Mouse (Mus musculus) C2C12 (cell line): ENCODE measurements around the gene Gm42372.

ENCODE experiments used
- CEBPB ChIP-seq: IDR thresholded peaks from one replicate; pipeline ENCODE4 v1.6.1; 2011; ENCODE audit warnings: low read depth, mild to moderate bottlenecking, control low read depth, moderate library complexity
- CTCF ChIP-seq: IDR thresholded peaks from one replicate; pipeline ENCODE4 v1.5.1; 2011; ENCODE audit not compliant: control insufficient read depth, insufficient read depth, insufficient read length
- MAX ChIP-seq: IDR thresholded peaks from one replicate; pipeline ENCODE4 v1.6.1; 2011; ENCODE audit warnings: mild to moderate bottlenecking, control low read depth
- MYOD1 ChIP-seq: IDR thresholded peaks from one replicate; pipeline ENCODE4 v1.6.1; 2011; ENCODE audit warnings: low read depth; ENCODE audit not compliant: control insufficient read depth, insufficient read length
- MYOG ChIP-seq: IDR thresholded peaks from one replicate; pipeline ENCODE4 v1.6.1; 2011; ENCODE audit not compliant: control insufficient read depth, insufficient read length; ENCODE audit errors: extremely low read depth
- USF1 ChIP-seq: IDR thresholded peaks from one replicate; pipeline ENCODE4 v1.6.1; 2011; ENCODE audit warnings: low read depth, mild to moderate bottlenecking, control low read depth, moderate library complexity

DNA sequence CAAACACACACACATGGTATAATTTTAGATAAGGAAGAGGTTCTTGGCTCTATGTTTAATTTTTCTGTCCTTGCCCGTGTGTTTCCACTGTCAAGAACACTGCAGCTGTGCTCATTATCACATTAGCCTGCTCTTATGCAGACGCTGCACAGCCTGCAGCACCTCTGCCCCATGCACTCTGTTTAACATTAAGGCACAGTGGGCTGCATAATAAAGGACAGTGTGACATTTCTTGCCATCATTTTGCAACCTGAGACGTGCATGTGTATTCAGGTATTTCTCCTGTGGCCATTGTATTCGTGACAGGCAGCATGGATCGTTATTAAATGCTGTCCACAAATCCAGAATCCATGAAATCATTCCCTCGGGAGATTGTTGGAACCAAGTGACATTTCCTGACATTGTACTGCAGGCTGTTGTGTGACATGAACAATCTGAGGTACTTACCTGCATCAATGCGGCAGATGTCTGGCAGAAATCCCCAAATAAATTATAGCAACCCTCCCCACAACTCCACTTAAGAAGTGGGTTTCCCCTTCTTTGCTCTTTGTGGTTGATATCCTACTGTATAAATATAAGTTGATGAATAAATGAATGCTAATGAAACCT lies 4.8 kb downstream of the Gm42372 start:
- TF ChIP-seq CTCF (no peak), MAX (no peak), USF1 (no peak), MYOG (no peak), CEBPB (no peak), MYOD1 (no peak)
